Mouse (Mus musculus) MEL (cell line): ENCODE data around the gene Slc39a11. TPM values are rescaled to one million over a fixed set of nuclear protein-coding genes. Genes with fewer than 3 reads are reported as not detected.

Experiments used
- DNase-seq: peaks from one replicate; pipeline ENCODE4 v3.0.0; 2011; ENCODE audit warnings: low read depth, low spot score
- H3K27ac ChIP-seq: 2 replicates; pipeline ENCODE4 v1.5.1; 2012; ENCODE audit warnings: low read depth, mild to moderate bottlenecking, control low read depth, low read length, moderate library complexity; ENCODE audit not compliant: control insufficient read depth
- H3K27me3 ChIP-seq, 2 experiments: fragments of 150-350 bp in 1 of 2; sonication (generic) in 1 of 2; 2 replicates each; pipeline ENCODE4 v1.6.1; 2012; ENCODE audit warnings: low read length in 2 of 2, mild to moderate bottlenecking in 2 of 2, improper control_type of control experiment in 1 of 2, moderate library complexity in 1 of 2; ENCODE audit not compliant: insufficient read depth in 2 of 2, control insufficient read depth in 1 of 2
- H3K36me3 ChIP-seq, 2 experiments: 2 replicates each; pipeline ENCODE4 v1.6.1; 2012 to 2014; ENCODE audit warnings: low read length in 2 of 2, improper control_type of control experiment in 1 of 2, inconsistent platforms in 1 of 2, mild to moderate bottlenecking in 1 of 2; ENCODE audit not compliant: insufficient read depth in 2 of 2, control insufficient read depth in 1 of 2
- H3K4me1 ChIP-seq, 2 experiments: fragments of 150-350 bp in 1 of 2; sonication (generic) in 1 of 2; 2 replicates each; pipeline ENCODE4 v1.6.1; 2012; ENCODE audit warnings: low read length in 2 of 2, improper control_type of control experiment in 1 of 2, mild to moderate bottlenecking in 1 of 2; ENCODE audit not compliant: insufficient read depth in 2 of 2, control insufficient read depth in 1 of 2
- H3K4me3 ChIP-seq, 2 experiments: fragments of 150-350 bp in 1 of 2; sonication (generic) in 1 of 2; 2 replicates each; pipeline ENCODE4 v1.5.1; 2012; ENCODE audit warnings: low read depth in 2 of 2, low read length in 2 of 2, mild to moderate bottlenecking in 2 of 2, moderate library complexity in 2 of 2, control low read depth in 1 of 2, improper control_type of control experiment in 1 of 2; ENCODE audit not compliant: control insufficient read depth in 1 of 2, insufficient read depth in 1 of 2
- H3K79me2 ChIP-seq: 2 replicates; pipeline ENCODE4 v1.6.1; 2012; ENCODE audit warnings: mild to moderate bottlenecking, low read length, moderate library complexity; ENCODE audit not compliant: control insufficient read depth, poor library complexity, insufficient read depth
- H3K9ac ChIP-seq: 2 replicates; pipeline ENCODE4 v1.6.1; 2012; ENCODE audit warnings: low read depth, mild to moderate bottlenecking, control low read depth, low read length, moderate library complexity; ENCODE audit not compliant: control insufficient read depth, poor library complexity, severe bottlenecking
- H3K9me3 ChIP-seq: fragments of 150-350 bp; sonication (generic); replicated peaks from 2 replicates; pipeline ENCODE4 v1.6.1; 2012; ENCODE audit warnings: mild to moderate bottlenecking, low read length, improper control_type of control experiment, moderate library complexity; ENCODE audit not compliant: insufficient read depth
- CHD1 ChIP-seq: IDR thresholded peaks from 2 replicates; pipeline ENCODE4 v1.6.1; 2012; ENCODE audit warnings: low read depth, mild to moderate bottlenecking, inconsistent platforms, low read length, improper control_type of control experiment
- CTCF ChIP-seq, 3 experiments: IDR thresholded peaks in 2 of 3; conservative IDR thresholded peaks in 1 of 3; 2 replicates each; pipeline ENCODE4 v1.5.1; 2011 to 2012; ENCODE audit warnings: low read length in 3 of 3, low read depth in 2 of 3, mild to moderate bottlenecking in 2 of 3, improper control_type of control experiment in 1 of 3, inconsistent platforms in 1 of 3, mixed read lengths in 1 of 3, moderate library complexity in 1 of 3; ENCODE audit not compliant: control insufficient read depth in 1 of 3, insufficient read depth in 1 of 3, poor library complexity in 1 of 3, severe bottlenecking in 1 of 3
- ETS1 ChIP-seq: IDR thresholded peaks from 2 replicates; pipeline ENCODE4 v1.6.1; 2012; ENCODE audit warnings: low read depth, mild to moderate bottlenecking, inconsistent platforms, low read length, improper control_type of control experiment, moderate library complexity
- GABPA ChIP-seq: IDR thresholded peaks from 2 replicates; pipeline ENCODE4 v1.6.1; 2012; ENCODE audit warnings: low read depth, mild to moderate bottlenecking, inconsistent platforms, low read length, improper control_type of control experiment, moderate library complexity
- MXI1 ChIP-seq: IDR thresholded peaks from 2 replicates; pipeline ENCODE4 v1.6.1; 2011; ENCODE audit warnings: mild to moderate bottlenecking, low read depth, low read length, improper control_type of control experiment
- NRF1 ChIP-seq: IDR thresholded peaks from 2 replicates; pipeline ENCODE4 v1.6.1; 2014; ENCODE audit warnings: low read depth, mild to moderate bottlenecking, inconsistent platforms, low read length, improper control_type of control experiment, moderate library complexity; ENCODE audit not compliant: poor library complexity, insufficient read depth, severe bottlenecking
- POLR2AphosphoS2 ChIP-seq: IDR thresholded peaks from 2 replicates; pipeline ENCODE4 v1.6.1; 2011; ENCODE audit warnings: low read length, improper control_type of control experiment
- POLR2AphosphoS5 ChIP-seq: IDR thresholded peaks from 2 replicates; pipeline ENCODE4 v1.6.1; 2012; ENCODE audit warnings: low read depth, borderline replicate concordance, mild to moderate bottlenecking, inconsistent platforms, low read length, moderate library complexity, mixed read lengths
- RAD21 ChIP-seq: IDR thresholded peaks from 2 replicates; pipeline ENCODE4 v1.6.1; 2011; ENCODE audit warnings: mild to moderate bottlenecking, low read depth, low read length, improper control_type of control experiment
- SMC3 ChIP-seq: IDR thresholded peaks from 2 replicates; pipeline ENCODE4 v1.6.1; 2011; ENCODE audit warnings: low read depth, low read length, improper control_type of control experiment
- TBP ChIP-seq: IDR thresholded peaks from 2 replicates; pipeline ENCODE4 v1.8.0; 2011; ENCODE audit warnings: low read depth, low read length, improper control_type of control experiment
- polyA plus RNA-seq, 2 experiments: library from polyadenylated mRNA; stranded (reverse) in 1 of 2; unstranded in 1 of 2; fragments of >175 nt in 1 of 2; fragments of >200 nt in 1 of 2; gene quantifications; 2 replicates each; pipeline versions ENCODE4 v1.2.1 to v1.2.4; 2012; ENCODE audit warnings: low replicate concordance in 2 of 2, low read depth in 1 of 2; ENCODE audit not compliant: insufficient read length in 2 of 2, insufficient read depth in 1 of 2, missing spikeins in 1 of 2
- total RNA-seq: library from RNA; depleted of rRNA; stranded (reverse); fragments of 300-350 nt; gene quantifications from 2 replicates; pipeline ENCODE4 v1.2.3, GENCODE M21; 2012

Gene Slc39a11
- total and polyA plus RNA-seq, 3 experiments: 34.2 to 45.6 TPM; not detected in 1

- Histone ChIP-seq H3K4me1 (no peaks in the 10 kb centered on the region), H3K9me3 (no peaks in the 10 kb centered on the region), H3K27me3 (no peaks in the 10 kb centered on the region), H3K4me3 (no peak overlapping the region), H3K27ac (no peak overlapping the region), H3K36me3 (no peaks in the 10 kb centered on the region), H3K79me2 (no peaks in the 10 kb centered on the region), H3K9ac (no peak overlapping the region)
- no peak for TF ChIP-seq CHD1
- TF ChIP-seq GABPA: no peak
- TF ChIP-seq POLR2AphosphoS2: no peak
- no peak for TF ChIP-seq RAD21
- no peak for DNase-seq
Observed at GRCm38 (mm10) chr11:113327499-113328062, 322.3 kb downstream of the Slc39a11 start.

DNA sequence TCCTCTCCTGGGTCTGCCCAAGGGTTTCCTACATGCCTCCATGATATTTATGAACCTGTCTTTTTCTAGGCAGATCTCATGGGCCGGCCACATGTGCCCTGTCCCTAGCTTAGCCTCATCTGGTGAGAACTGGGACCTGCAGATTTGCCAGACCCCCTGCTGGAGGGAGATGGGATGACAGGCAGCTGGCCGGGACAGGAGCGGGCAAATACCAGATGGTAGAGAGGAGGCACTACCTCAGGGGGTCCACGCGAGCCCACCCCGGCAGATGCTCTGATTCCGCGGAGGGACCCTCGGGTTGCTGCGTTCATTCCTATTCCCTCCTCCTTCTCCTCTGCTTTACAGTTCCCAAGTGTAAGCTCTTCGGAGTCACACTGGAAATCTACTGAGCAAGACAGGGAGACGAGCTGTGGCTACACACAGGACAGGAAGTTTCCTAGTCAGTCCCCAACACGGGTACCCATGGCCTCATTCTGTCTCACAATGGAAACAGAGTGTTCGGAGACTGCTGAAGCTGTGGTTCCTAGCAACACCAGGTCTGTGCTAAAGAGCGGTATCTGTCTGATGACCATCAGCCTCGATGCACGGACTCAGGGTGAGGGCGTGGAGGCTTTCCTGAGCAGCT lies 323.4 kb downstream of the Slc39a11 start:
- no peaks in the 10 kb centered on the region for H3K4me1 ChIP-seq
- H3K9ac ChIP-seq: no peak overlapping the region
- TF ChIP-seq SMC3 (peak; percentile 38; the same call in 1 of the 2 replicates), CTCF (IDR thresholded peaks at IDR 0.05 in 2 of 3, conservative IDR thresholded peaks at IDR 0.05 in 1 of 3; ENCODE audit: control insufficient read depth in 1 of 3, insufficient read depth in 1 of 3, low read depth in 2 of 3, low read length in 3 of 3, poor library complexity in 1 of 3, severe bottlenecking in 1 of 3) (peak; percentile 60 to 77 (median 64)), POLR2AphosphoS5 (no peak)
- no peak overlapping the region for H3K4me3 ChIP-seq
- H3K36me3 ChIP-seq: no peaks in the 10 kb centered on the region
- peak; percentile 60 for DNase-seq
- H3K79me2 ChIP-seq: no peaks in the 10 kb centered on the region
- H3K9me3 ChIP-seq: no peaks in the 10 kb centered on the region
- no peak overlapping the region for H3K27ac ChIP-seq
- no peaks in the 10 kb centered on the region for H3K27me3 ChIP-seq

- no peaks in the 10 kb centered on the region for H3K27me3 ChIP-seq
- DNase-seq: no peak
- H3K27ac ChIP-seq: no peak overlapping the region
- no peaks in the 10 kb centered on the region for H3K79me2 ChIP-seq
- no peaks in the 10 kb centered on the region for H3K9me3 ChIP-seq
- no peaks in the 10 kb centered on the region for H3K4me1 ChIP-seq
- H3K4me3 ChIP-seq: no peak overlapping the region
- H3K36me3 ChIP-seq: no peaks in the 10 kb centered on the region
- no peak for TF ChIP-seq NRF1
- TF ChIP-seq MXI1: no peak
- no peak for TF ChIP-seq POLR2AphosphoS5
- no peak for TF ChIP-seq ETS1
- TF ChIP-seq TBP: no peak
- H3K9ac ChIP-seq: no peak overlapping the region
Observed at GRCm38 (mm10) chr11:113321601-113322000, 328.3 kb downstream of the Slc39a11 start.
